Mouse (Mus musculus): ENCODE measurements at regions not wholly inside any gene's neighbourhood (a gene's known extent, or its start where the extent isn't known, plus 50 kb on each side); places are given as distances from the start of the nearest gene placed in this dataset.

DNA sequence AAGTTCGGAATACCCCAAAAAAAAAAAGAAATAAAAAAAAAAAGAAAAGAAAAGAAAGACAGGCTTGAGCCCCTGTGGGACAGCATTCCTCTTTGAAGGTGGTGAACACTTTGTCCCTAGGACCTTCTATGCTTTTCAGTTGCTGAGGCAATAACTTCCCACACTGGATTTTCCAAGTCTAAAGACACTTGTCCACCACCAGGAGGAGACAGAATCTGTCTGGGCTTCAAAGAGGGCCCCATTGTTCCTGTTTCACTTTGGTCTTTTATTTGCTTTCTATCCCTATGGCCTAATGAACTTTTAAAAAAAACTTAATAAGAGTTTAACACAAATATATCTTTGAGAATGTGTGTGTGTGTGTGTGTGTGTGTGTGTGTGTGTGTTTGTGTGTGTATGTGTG lies 215.6 kb downstream of the Ipo11 start:
- TF ChIP-seq POLR2AphosphoS2 (IDR thresholded peaks at IDR 0.05; ENCODE audit: low read depth, low read length): no peak
- peak in 1 of 2 experiments; percentile 72; a peak in 2 of 4 replicates for TF ChIP-seq CTCF (conservative IDR thresholded peaks at IDR 0.05 in 1 of 2, IDR thresholded peaks at IDR 0.05 in 1 of 2; ENCODE audit: low read depth in 2 of 2, low read length in 2 of 2)

Measured in CH12.LX (cell line).